Mouse (Mus musculus) small intestine, adult 2 months (tissue): ENCODE results near the gene Fam3c. TPM values are rescaled to one million over a fixed set of nuclear protein-coding genes. Genes with fewer than 3 reads are reported as not detected.

Experiments
- H3K27ac ChIP-seq: fragments of 200-500 bp; 2 replicates; pipeline ENCODE4 v1.5.1; 2012; ENCODE audit warnings: low read depth, low read length, control low read depth, inconsistent platforms; ENCODE audit not compliant: insufficient read depth
- H3K27me3 ChIP-seq: fragments of 200-500 bp; 2 replicates; pipeline ENCODE4 v1.6.1; 2012; ENCODE audit warnings: mild to moderate bottlenecking, moderate library complexity, low read length, inconsistent platforms; ENCODE audit not compliant: control insufficient read depth, insufficient read depth
- H3K36me3 ChIP-seq: fragments of 200-500 bp; 2 replicates; pipeline ENCODE4 v1.6.1; 2012; ENCODE audit warnings: mild to moderate bottlenecking, low read length, control low read depth, inconsistent platforms; ENCODE audit not compliant: control insufficient read depth, insufficient read depth
- H3K4me1 ChIP-seq: fragments of 200-500 bp; 2 replicates; pipeline ENCODE4 v1.6.1; 2012; ENCODE audit warnings: low read length, inconsistent platforms, mixed read lengths; ENCODE audit not compliant: control insufficient read depth, insufficient read depth, insufficient read length
- H3K4me3 ChIP-seq: fragments of 200-500 bp; 2 replicates; pipeline ENCODE4 v1.5.1; 2012; ENCODE audit warnings: low read depth, mild to moderate bottlenecking, control low read depth, inconsistent platforms, low read length, moderate library complexity
- CTCF ChIP-seq: fragments of 200-500 bp; IDR thresholded peaks from 2 replicates; pipeline ENCODE4 v1.5.1; 2012; ENCODE audit warnings: low read depth, mild to moderate bottlenecking, control low read depth, inconsistent platforms, low read length, moderate library complexity, mixed read lengths; ENCODE audit not compliant: insufficient replicate concordance, insufficient read length; ENCODE audit errors: extremely low read depth
- POLR2A ChIP-seq: fragments of 200-500 bp; IDR thresholded peaks from 2 replicates; pipeline ENCODE4 v1.6.1; 2012; ENCODE audit warnings: low read depth, mild to moderate bottlenecking, control low read depth, inconsistent platforms, low read length, moderate library complexity
- WGBS: fragments of 180-500 bp; shearing (Covaris S2); methylation state at CpG from one replicate; pipeline ENCODE4 v1.1.7; 2018; 5-methylcytosine and 5-hydroxymethylcytosine counted together
- polyA plus RNA-seq: library from polyadenylated mRNA; depleted of rRNA; stranded (reverse); fragments of >200 nt; gene quantifications from 2 replicates; pipeline ENCODE4 v1.2.3, GENCODE M21; 2012

Gene Fam3c
- polyA plus RNA-seq, 1 experiment = 4.3 TPM

DNA sequence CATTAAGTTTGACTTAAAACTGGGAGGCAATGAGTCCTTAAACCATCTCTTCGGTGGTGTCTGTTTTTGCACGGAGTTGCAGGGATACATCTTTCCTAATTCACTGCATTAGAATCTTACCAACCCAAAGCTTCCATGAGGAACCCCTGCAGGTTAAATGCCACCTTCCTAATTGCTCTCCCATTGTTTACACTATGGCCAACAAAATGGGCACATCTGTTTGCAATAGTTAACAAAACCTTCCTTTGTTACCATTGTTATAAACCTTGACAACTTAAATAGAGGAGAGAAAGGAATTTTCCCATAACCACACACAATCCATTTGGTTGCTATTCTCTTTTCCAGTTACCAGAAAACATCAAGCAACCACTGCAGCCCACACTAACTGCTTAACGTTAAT lies 62.1 kb downstream of the Fam3c start:
- TF ChIP-seq CTCF (no peak), POLR2A (no peak)
- no peaks in the 10 kb centered on the region for H3K36me3 ChIP-seq
- peaks cover 20% of the 10 kb centered on the region for H3K27me3 ChIP-seq
- no peak overlapping the region for H3K4me3 ChIP-seq
- peaks cover 2% of the 10 kb centered on the region for H3K4me1 ChIP-seq
- WGBS = 75% methylated on average over 3 of the region's 3 CpGs
- H3K27ac ChIP-seq = no peak overlapping the region

DNA sequence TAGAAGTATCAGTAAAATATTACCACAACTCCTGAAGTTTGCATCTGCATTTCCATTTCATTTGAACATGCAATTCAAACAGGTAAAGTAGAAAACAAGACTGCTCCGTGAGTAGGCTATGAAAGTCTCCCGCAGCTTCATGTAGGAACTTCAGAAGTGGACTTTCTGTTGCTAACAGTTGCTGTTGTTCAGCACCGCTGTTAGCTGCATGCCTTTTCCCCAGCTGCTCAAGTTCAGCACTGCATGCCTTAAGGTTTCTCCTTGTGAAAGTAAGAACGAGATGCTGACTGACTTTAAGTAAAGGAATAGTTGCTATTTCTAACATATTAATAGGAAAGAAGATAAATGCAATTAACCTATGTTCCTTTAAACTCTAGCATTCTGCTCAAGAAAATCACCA lies 64.0 kb downstream of the Fam3c start:
- no peak overlapping the region for H3K27ac ChIP-seq
- peaks cover 36% of the 10 kb centered on the region for H3K27me3 ChIP-seq
- no peak overlapping the region for H3K4me3 ChIP-seq
- H3K4me1 ChIP-seq = peaks cover 5% of the 10 kb centered on the region
- TF ChIP-seq CTCF (no peak), POLR2A (no peak)
- no peaks in the 10 kb centered on the region for H3K36me3 ChIP-seq
- 40% methylated on average over 4 of the region's 4 CpGs for WGBS

DNA sequence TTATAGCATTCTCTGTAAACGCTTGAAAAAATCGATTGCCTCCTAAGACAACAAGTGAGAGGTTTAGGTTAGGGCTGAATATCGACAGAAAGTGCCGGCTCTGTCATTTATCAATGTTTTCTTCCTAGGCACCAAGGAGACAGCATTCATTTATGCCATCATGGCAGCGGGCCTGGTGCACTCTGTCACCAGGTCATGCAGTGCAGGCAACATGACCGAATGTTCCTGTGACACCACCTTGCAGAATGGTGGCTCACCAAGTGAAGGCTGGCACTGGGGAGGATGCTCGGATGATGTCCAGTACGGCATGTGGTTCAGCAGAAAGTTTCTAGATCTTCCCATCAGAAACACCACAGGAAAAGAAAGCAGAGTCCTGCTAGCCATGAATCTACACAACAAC lies 65.3 kb downstream of the Fam3c start:
- H3K4me3 ChIP-seq = no peak overlapping the region
- no peak for TF ChIP-seq CTCF
- no peak for TF ChIP-seq POLR2A
- no peak overlapping the region for H3K27ac ChIP-seq
- no peaks in the 10 kb centered on the region for H3K36me3 ChIP-seq
- peaks cover 36% of the 10 kb centered on the region for H3K27me3 ChIP-seq
- 70% methylated on average over 8 of the region's 8 CpGs for WGBS
- H3K4me1 ChIP-seq = peaks cover 5% of the 10 kb centered on the region

- WGBS = 6% methylated on average over 21 of the region's 21 CpGs
- peaks cover 34% of the 10 kb centered on the region for H3K27me3 ChIP-seq
- no peaks in the 10 kb centered on the region for H3K36me3 ChIP-seq
- H3K4me3 ChIP-seq = no peak overlapping the region
- H3K4me1 ChIP-seq = peaks cover 5% of the 10 kb centered on the region
- TF ChIP-seq CTCF = no peak
- no peak for TF ChIP-seq POLR2A
- H3K27ac ChIP-seq = no peak overlapping the region
Observed at GRCm38 (mm10) chr6:22289461-22290021, 66.5 kb downstream of the Fam3c start.

DNA sequence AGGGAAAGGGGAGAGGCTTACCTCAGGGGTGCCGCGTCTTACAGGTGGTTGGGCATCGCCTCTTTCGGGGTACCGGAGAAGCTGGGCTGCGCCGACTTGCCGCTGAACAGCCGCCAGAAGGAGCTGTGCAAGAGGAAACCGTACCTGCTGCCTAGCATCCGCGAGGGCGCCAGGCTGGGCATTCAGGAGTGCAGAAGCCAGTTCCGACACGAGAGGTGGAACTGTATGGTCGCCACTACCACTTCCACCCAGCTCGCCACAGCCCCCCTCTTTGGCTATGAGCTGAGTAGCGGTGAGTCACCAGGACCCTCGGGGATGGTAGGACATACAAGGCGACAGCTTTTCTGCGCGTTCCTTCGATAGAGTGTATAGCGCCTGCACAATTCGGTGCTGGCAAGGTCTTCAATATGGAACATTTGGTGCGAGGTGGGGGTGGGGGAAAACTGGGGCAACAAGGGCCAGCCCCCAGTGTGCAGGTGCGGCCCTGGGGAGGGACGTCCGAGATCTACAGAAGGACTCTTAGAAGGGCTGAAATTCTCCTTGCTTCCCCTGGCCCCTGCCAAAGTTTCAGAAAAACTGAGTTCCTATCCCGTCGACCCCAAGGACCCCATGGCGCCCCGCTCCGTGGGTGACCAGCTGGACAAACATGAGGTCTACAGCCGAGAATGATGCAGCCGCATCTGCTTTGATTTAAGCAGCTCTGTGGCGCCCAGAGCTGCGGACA lies 67.1 kb downstream of the Fam3c start:
- 4% methylated on average over 38 of the region's 38 CpGs for WGBS
- H3K4me3 ChIP-seq = no peak overlapping the region; the same call in 1 of the 2 replicates

DNA sequence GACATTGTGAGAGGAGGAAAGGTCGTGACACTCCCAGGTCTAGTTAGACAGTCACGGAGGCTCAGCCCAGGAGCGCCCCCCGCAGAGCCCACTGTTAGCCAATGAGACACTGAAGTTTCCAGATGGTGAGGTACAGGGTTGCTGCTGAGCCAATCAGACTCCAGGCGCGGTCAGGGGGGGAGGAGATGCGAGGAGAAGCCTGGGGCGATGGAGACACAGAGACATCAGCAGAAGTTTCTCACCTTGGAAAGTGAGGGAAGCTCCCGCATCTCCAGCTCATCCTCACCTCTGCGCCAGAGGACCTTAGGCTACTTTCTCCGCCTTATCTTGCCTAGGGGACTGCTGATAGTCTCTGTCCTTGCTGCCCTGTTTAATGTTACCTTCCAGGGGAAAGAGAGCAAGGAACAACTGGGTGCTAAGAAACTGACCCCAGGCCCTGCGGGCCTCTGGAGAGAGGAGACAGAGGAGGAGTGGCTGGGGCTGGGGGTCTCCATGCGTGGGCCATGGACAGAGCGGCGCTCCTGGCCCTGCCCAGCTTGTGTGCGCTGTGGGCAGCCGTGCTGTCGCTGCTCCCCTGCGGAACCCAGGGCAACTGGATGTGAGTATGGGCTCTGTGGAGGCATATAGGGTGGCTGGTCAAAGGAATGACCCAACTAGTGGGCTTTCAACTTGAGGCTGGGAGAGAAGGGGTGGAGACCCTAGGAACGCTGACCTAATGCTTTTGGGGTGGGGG lies 67.9 kb downstream of the Fam3c start, which contains the start of gene Wnt16:
Gene Wnt16, plus strand, starts transcription at position 224 of the 733 bp plus-strand sequence.
- no peak within 1 kb of the TSS; the same call in 1 of the 2 replicates for H3K4me3 ChIP-seq
- peaks cover 32% of the 10 kb centered on the region for H3K27me3 ChIP-seq
- peaks cover 5% of the 10 kb centered on the region for H3K4me1 ChIP-seq
- no peak for TF ChIP-seq POLR2A
- no peak for TF ChIP-seq CTCF
- 12% methylated on average over 20 of the region's 20 CpGs for WGBS
- H3K36me3 ChIP-seq = no peaks in the 10 kb centered on the region
- H3K27ac ChIP-seq = no peak within 1 kb of the TSS

More for the DNA sequence above, 67.1 kb downstream of the Fam3c start:
- peaks cover 5% of the 10 kb centered on the region for H3K4me1 ChIP-seq
- TF ChIP-seq CTCF (no peak), POLR2A (no peak)
- peaks cover 34% of the 10 kb centered on the region for H3K27me3 ChIP-seq
- no peaks in the 10 kb centered on the region for H3K36me3 ChIP-seq
- no peak overlapping the region for H3K27ac ChIP-seq

- 72% methylated on average over 4 of the region's 4 CpGs for WGBS
- Histone ChIP-seq H3K4me3 (no peak overlapping the region), H3K27me3 (0 out of 2 replicates have a peak, but pooled peaks cover 2% of the 10 kb centered on the region), H3K4me1 (no peaks in the 10 kb centered on the region), H3K27ac (no peak overlapping the region), H3K36me3 (no peaks in the 10 kb centered on the region)
- TF ChIP-seq CTCF (no peak), POLR2A (no peak)
Observed at GRCm38 (mm10) chr6:22282405-22282804, 73.6 kb downstream of the Fam3c start.
